Mouse (Mus musculus): ENCODE results near the gene Hcar1. TPM values are rescaled to one million over a fixed set of nuclear protein-coding genes. Genes with fewer than 3 reads are reported as not detected.

The Hcar1 gene
- polyA plus RNA-seq, 1 experiment from 2014 or later = 0.50 TPM

- Histone ChIP-seq H3K4me2 (replicated peaks) (no peak overlapping the region), H3K27me3 (no peaks in the 10 kb centered on the region), H3K4me3 (no peak overlapping the region), H3K9me3 (replicated peaks) (no peaks in the 10 kb centered on the region), H3K4me1 (no peaks in the 10 kb centered on the region), H3K9ac (no peak overlapping the region), H3K36me3 (no peaks in the 10 kb centered on the region), H3K27ac (no peak overlapping the region)
- no peak for ATAC-seq (ENCODE audit: low FRiP score)
- WGBS = 77% methylated on average over 5 of the region's 5 CpGs
These were observed 11.2 kb upstream of the Hcar1 start for GRCm38 (mm10) chr5:123890987-123891386.

- H3K4me1 ChIP-seq = no peaks in the 10 kb centered on the region
- H3K27ac ChIP-seq = no peak overlapping the region
- ATAC-seq (ENCODE audit: low FRiP score) = no peak
- no peak overlapping the region for H3K4me3 ChIP-seq
- H3K4me2 ChIP-seq (replicated peaks) = no peak overlapping the region
- no peaks in the 10 kb centered on the region for H3K9me3 ChIP-seq (replicated peaks)
- H3K9ac ChIP-seq = no peak overlapping the region
- 70% methylated on average over 2 of the region's 2 CpGs for WGBS
- no peaks in the 10 kb centered on the region for H3K36me3 ChIP-seq
- H3K27me3 ChIP-seq = no peaks in the 10 kb centered on the region
These were observed 10.5 kb upstream of the Hcar1 start for GRCm38 (mm10) chr5:123890312-123890711.

GRCm38 (mm10) chr5:123886365-123886764 is 6.5 kb upstream of the Hcar1 start:
- H3K27me3 ChIP-seq = no peaks in the 10 kb centered on the region
- H3K27ac ChIP-seq = no peak overlapping the region
- H3K36me3 ChIP-seq = no peaks in the 10 kb centered on the region
- no peak overlapping the region for H3K9ac ChIP-seq
- no peak overlapping the region for H3K4me2 ChIP-seq (replicated peaks)
- no peak for ATAC-seq (ENCODE audit: low FRiP score)
- H3K9me3 ChIP-seq (replicated peaks) = no peaks in the 10 kb centered on the region
- H3K4me1 ChIP-seq = no peaks in the 10 kb centered on the region
- no peak overlapping the region for H3K4me3 ChIP-seq
- WGBS = 79% methylated on average over 3 of the region's 3 CpGs

- Histone ChIP-seq H3K27me3 (no peaks in the 10 kb centered on the region), H3K36me3 (no peaks in the 10 kb centered on the region), H3K4me1 (0 out of 2 replicates have a peak, but pooled peaks cover 2% of the 10 kb centered on the region), H3K4me3 (no peak overlapping the region), H3K27ac (no peak overlapping the region), H3K9me3 (replicated peaks) (no peaks in the 10 kb centered on the region), H3K4me2 (replicated peaks) (no peak overlapping the region), H3K9ac (no peak overlapping the region)
- WGBS = 75% methylated on average over 10 of the region's 10 CpGs
- no peak for ATAC-seq (ENCODE audit: low FRiP score)
These were observed 4.5 kb upstream of the Hcar1 start for GRCm38 (mm10) chr5:123884332-123884731.

- Histone ChIP-seq H3K36me3 (no peaks in the 10 kb centered on the region), H3K27me3 (no peaks in the 10 kb centered on the region), H3K9me3 (replicated peaks) (no peaks in the 10 kb centered on the region), H3K9ac (no peak overlapping the region), H3K4me2 (replicated peaks) (no peak overlapping the region), H3K4me3 (no peak overlapping the region), H3K4me1 (0 out of 2 replicates have a peak, but pooled peaks cover 2% of the 10 kb centered on the region), H3K27ac (no peak overlapping the region)
- 84% methylated on average over 7 of the region's 7 CpGs for WGBS
- no peak for ATAC-seq (ENCODE audit: low FRiP score)
These were observed 4.1 kb upstream of the Hcar1 start for GRCm38 (mm10) chr5:123883891-123884290.

- ATAC-seq (ENCODE audit: low FRiP score) = no peak
- H3K4me1 ChIP-seq = 0 out of 2 replicates have a peak, but pooled peaks cover 2% of the 10 kb centered on the region
- no peaks in the 10 kb centered on the region for H3K27me3 ChIP-seq
- 65% methylated on average over 4 of the region's 14 CpGs for WGBS
- no peaks in the 10 kb centered on the region for H3K9me3 ChIP-seq (replicated peaks)
- no peak overlapping the region for H3K27ac ChIP-seq
- H3K9ac ChIP-seq = no peak overlapping the region
- H3K36me3 ChIP-seq = no peaks in the 10 kb centered on the region
- H3K4me3 ChIP-seq = no peak overlapping the region
- H3K4me2 ChIP-seq (replicated peaks) = no peak overlapping the region
These were observed 958 bp upstream of the Hcar1 start for GRCm38 (mm10) chr5:123880778-123881177.

GRCm38 (mm10) chr5:123878056-123878455 is 1.8 kb downstream of the Hcar1 start:
- 72% methylated on average over 14 of the region's 14 CpGs for WGBS

GRCm38 (mm10) chr5:123874177-123874576 is 5.6 kb downstream of the Hcar1 start:
- Histone ChIP-seq H3K27me3 (no peaks in the 10 kb centered on the region), H3K4me1 (no peaks in the 10 kb centered on the region), H3K36me3 (no peaks in the 10 kb centered on the region), H3K9me3 (replicated peaks) (no peaks in the 10 kb centered on the region), H3K4me2 (replicated peaks) (no peak overlapping the region), H3K27ac (no peak overlapping the region), H3K9ac (no peak overlapping the region), H3K4me3 (no peak overlapping the region)
- ATAC-seq (ENCODE audit: low FRiP score) = no peak
- 90% methylated on average over 5 of the region's 5 CpGs for WGBS

More at GRCm38 (mm10) chr5:123878056-123878455, 1.8 kb downstream of the Hcar1 start:
- Histone ChIP-seq H3K27me3 (no peaks in the 10 kb centered on the region), H3K4me3 (no peak overlapping the region), H3K36me3 (no peaks in the 10 kb centered on the region), H3K4me2 (replicated peaks) (no peak overlapping the region), H3K9ac (no peak overlapping the region), H3K4me1 (0 out of 2 replicates have a peak, but pooled peaks cover 2% of the 10 kb centered on the region), H3K9me3 (replicated peaks) (no peaks in the 10 kb centered on the region), H3K27ac (no peak overlapping the region)
- no peak for ATAC-seq (ENCODE audit: low FRiP score)

GRCm38 (mm10) chr5:123869615-123870014 is 10.2 kb downstream of the Hcar1 start:
- no peak overlapping the region for H3K27ac ChIP-seq
- no peaks in the 10 kb centered on the region for H3K4me1 ChIP-seq
- H3K9me3 ChIP-seq (replicated peaks) = no peaks in the 10 kb centered on the region
- no peaks in the 10 kb centered on the region for H3K36me3 ChIP-seq
- H3K4me3 ChIP-seq = no peak overlapping the region
- H3K4me2 ChIP-seq (replicated peaks) = no peak overlapping the region
- no peaks in the 10 kb centered on the region for H3K27me3 ChIP-seq
- H3K9ac ChIP-seq = no peak overlapping the region
- 85% methylated on average over 4 of the region's 4 CpGs for WGBS
- ATAC-seq (ENCODE audit: low FRiP score) = no peak

- H3K27me3 ChIP-seq = no peaks in the 10 kb centered on the region
- 90% methylated on average over 4 of the region's 4 CpGs for WGBS
These were observed 13.4 kb downstream of the Hcar1 start for GRCm38 (mm10) chr5:123866457-123866856.

GRCm38 (mm10) chr5:123865365-123865764 is 14.5 kb downstream of the Hcar1 start, which contains the start of gene Hcar2:
Gene Hcar2 (minus strand): TSS chr5:123865499.
- Histone ChIP-seq H3K9me3 (replicated peaks) (no peaks in the 10 kb centered on the region), H3K27ac (no peak within 1 kb of the TSS), H3K27me3 (no peaks in the 10 kb centered on the region), H3K4me2 (replicated peaks) (no peak within 1 kb of the TSS), H3K36me3 (no peaks in the 10 kb centered on the region), H3K4me3 (no peak within 1 kb of the TSS), H3K4me1 (0 out of 2 replicates have a peak, but pooled peaks cover 2% of the 10 kb centered on the region), H3K9ac (no peak within 1 kb of the TSS)
- ATAC-seq (ENCODE audit: low FRiP score) = no peak
- WGBS = 85% methylated on average over 12 of the region's 12 CpGs

More at GRCm38 (mm10) chr5:123866457-123866856, 13.4 kb downstream of the Hcar1 start:
- H3K9me3 ChIP-seq (replicated peaks) = no peaks in the 10 kb centered on the region
- H3K36me3 ChIP-seq = no peaks in the 10 kb centered on the region
- H3K4me2 ChIP-seq (replicated peaks) = no peak overlapping the region
- H3K27ac ChIP-seq = no peak overlapping the region
- H3K4me3 ChIP-seq = no peak overlapping the region
- ATAC-seq (ENCODE audit: low FRiP score) = no peak
- 0 out of 2 replicates have a peak, but pooled peaks cover 2% of the 10 kb centered on the region for H3K4me1 ChIP-seq
- H3K9ac ChIP-seq = no peak overlapping the region

- ATAC-seq (ENCODE audit: low FRiP score) = no peak
- H3K27me3 ChIP-seq = no peaks in the 10 kb centered on the region
- no peak overlapping the region for H3K4me2 ChIP-seq (replicated peaks)
- H3K9ac ChIP-seq = no peak overlapping the region
- H3K9me3 ChIP-seq (replicated peaks) = no peaks in the 10 kb centered on the region
- H3K4me1 ChIP-seq = 0 out of 2 replicates have a peak, but pooled peaks cover 2% of the 10 kb centered on the region
- 93% methylated on average over 14 of the region's 14 CpGs for WGBS
- H3K36me3 ChIP-seq = no peaks in the 10 kb centered on the region
- H3K27ac ChIP-seq = no peak overlapping the region
- H3K4me3 ChIP-seq = no peak overlapping the region
These were observed 15.9 kb downstream of the Hcar1 start for GRCm38 (mm10) chr5:123863934-123864333.

Measured in hindbrain, embryonic 12.5 days (tissue).